19 mouse cellular contexts compared by ENCODE assay signal in genomic region chr17:87792623-87793315, GRCm38 (mm10). TPM values are rescaled to one million over a fixed set of nuclear protein-coding genes. Genes with fewer than 3 reads are reported as not detected.
A peak's percentile ranks its signal among the peaks of the same experiment; 100 is the strongest.
DNase-seq lines count a peak whose midpoint lies in the region; ATAC-seq lines count a peak whose summit lies in the region.
"Had no signal": no experiment of that assay in that cellular context is flagged by ENCODE, and none has a peak within 500 bp of the region (broad histone marks: within the 10 kb centered on the region; RNA-seq: fewer than 3 reads in every experiment).

No protein-coding gene starts in this region.

- 83% methylated on average over 12 of the region's 12 CpGs for WGBS in forebrain, embryonic 10.5 days
- 74% methylated on average over 12 of the region's 12 CpGs for WGBS in forebrain, embryonic 13.5 days

- no peaks in the 10 kb centered on the region for H3K36me3 ChIP-seq in forebrain, embryonic 10.5 days (replicated peaks)
- no peaks in the 10 kb centered on the region for H3K36me3 ChIP-seq in forebrain, embryonic 13.5 days (ENCODE audit: poor library complexity, severe bottlenecking)
- H3K36me3 ChIP-seq: limb, embryonic 13.5 days; liver, embryonic 15.5 days had no signal

- H3K4me2 ChIP-seq in forebrain, embryonic 13.5 days, result no peak overlapping the region
- H3K4me2 ChIP-seq: hindbrain, embryonic 14.5 days; limb, embryonic 13.5 days; liver, embryonic 15.5 days had no signal

- H3K27me3 ChIP-seq in forebrain, embryonic 10.5 days (ENCODE audit: poor library complexity, severe bottlenecking), result peaks cover 49% of the 10 kb centered on the region
- H3K27me3 ChIP-seq in forebrain, embryonic 13.5 days, result peaks cover 35% of the 10 kb centered on the region

- no peaks in the 10 kb centered on the region for H3K9me3 ChIP-seq in forebrain, embryonic 10.5 days
- no peaks in the 10 kb centered on the region for H3K9me3 ChIP-seq in forebrain, embryonic 13.5 days (replicated peaks)
- H3K9me3 ChIP-seq: limb, embryonic 13.5 days; liver, embryonic 15.5 days had no signal

- H3K4me1 ChIP-seq in forebrain, embryonic 10.5 days, result peaks cover 14% of the 10 kb centered on the region
- H3K4me1 ChIP-seq in forebrain, embryonic 13.5 days, result peaks cover 20% of the 10 kb centered on the region

- peak; percentile 11 for DNase-seq in forebrain, embryonic 10.5 days (ENCODE audit: extremely low spot score, low spot score)
- DNase-seq in layer of hippocampus, adult 11-12 months (ENCODE audit: low spot score), result peak; percentile 15
- DNase-seq in layer of hippocampus, postnatal 14 days (ENCODE audit: low spot score in 2 of 2), result no peak
- peak; percentile 26 for DNase-seq in testis, postnatal 10 days (ENCODE audit: low spot score)
- no peak for DNase-seq in testis, postnatal 14 days (ENCODE audit: low spot score)
- DNase-seq: adrenal gland, postnatal 36 days; gastrocnemius, postnatal 10 days; lung, postnatal 10 days; thymus, adult 18-20 months had no signal

- no peak for ATAC-seq in forebrain, embryonic 13.5 days
- no peak for ATAC-seq in erythroblast, adult 5-6 weeks (replicated peaks; ENCODE audit: low FRiP score, poor library complexity, severe bottlenecking)

- no peak overlapping the region for H3K4me3 ChIP-seq in forebrain, embryonic 10.5 days
- H3K4me3 ChIP-seq in forebrain, embryonic 13.5 days, result no peak overlapping the region
- H3K4me3 ChIP-seq: limb, embryonic 13.5 days; liver, embryonic 15.5 days had no signal

- H3K27ac ChIP-seq in forebrain, embryonic 10.5 days, result no peak overlapping the region
- no peak overlapping the region for H3K27ac ChIP-seq in forebrain, embryonic 13.5 days
- H3K27ac ChIP-seq: hindbrain, embryonic 14.5 days; limb, embryonic 13.5 days; liver, embryonic 15.5 days had no signal

- H3K9ac ChIP-seq in forebrain, embryonic 13.5 days, result no peak overlapping the region
- H3K9ac ChIP-seq: hindbrain, embryonic 14.5 days; limb, embryonic 13.5 days; liver, embryonic 15.5 days had no signal

RNA-seq across cellular contexts. Expression of gene Kcnk12, which starts 5.0 kb away (rescaled TPM):
- 0.07 and 0.20 TPM in 2 replicates for polyA plus RNA-seq in forebrain, embryonic 10.5 days (2016; fragmentation: Nextera tagmentation; extraction: Ambion mirVana)
- 0.40 and 0.54 TPM in 2 replicates for polyA plus RNA-seq in forebrain, embryonic 13.5 days (2015; fragmentation: Nextera tagmentation; extraction: Ambion mirVana)
- total RNA-seq in layer of hippocampus, postnatal 14 days (2021), result 10 to 100 TPM; 19.1 to 21.0 TPM
- 0.84 TPM in 1 of 2 replicates, not detected in the other for total RNA-seq in erythroblast, adult 5-6 weeks (2015; ENCODE audit: low replicate concordance)
- total RNA-seq in erythroblast, adult 5-6 weeks (2017; ENCODE audit: low replicate concordance), result 0.42 and 0.51 TPM in 2 replicates
- total RNA-seq: gastrocnemius, postnatal 10 days; heart, adult 8-10 months had no signal
- polyA plus RNA-seq: heart, postnatal 0 days; intestine, embryonic 16.5 days; kidney, embryonic 16.5 days; limb, embryonic 13.5 days; urinary bladder, adult 2 months had no signal

Comparison
In these comparisons a context has a peak if more than half of its experiments do, and no peak if none do; other contexts are left out.
1. DNase-seq: peak in forebrain, embryonic 10.5 days (single experiment), layer of hippocampus, adult 11-12 months (single experiment) and testis, postnatal 10 days (single experiment); none in layer of hippocampus, postnatal 14 days (0 of 2) and testis, postnatal 14 days (single experiment).
2. RNA of gene Kcnk12, which starts 5.0 kb away (total RNA-seq): 19.1 to 21.0 TPM in layer of hippocampus, postnatal 14 days; 0.42 to 0.84 TPM in erythroblast, adult 5-6 weeks; every median in the first group is over 10 times any median in the second.